Mouse (Mus musculus) lung, adult 2 months (tissue): ENCODE measurements around the gene Hbb-bh1.

ENCODE experiments used
- CTCF ChIP-seq: fragments of 200-500 bp; IDR thresholded peaks from 2 replicates; pipeline ENCODE4 v1.5.1; 2011; ENCODE audit warnings: mild to moderate bottlenecking, low read length, control low read depth; ENCODE audit not compliant: insufficient read depth
- POLR2A ChIP-seq: fragments of 200-500 bp; IDR thresholded peaks from 2 replicates; pipeline ENCODE4 v1.6.1; 2011; ENCODE audit warnings: low read depth, mild to moderate bottlenecking, control low read depth, low read length, borderline replicate concordance; ENCODE audit errors: extremely low read depth

DNA sequence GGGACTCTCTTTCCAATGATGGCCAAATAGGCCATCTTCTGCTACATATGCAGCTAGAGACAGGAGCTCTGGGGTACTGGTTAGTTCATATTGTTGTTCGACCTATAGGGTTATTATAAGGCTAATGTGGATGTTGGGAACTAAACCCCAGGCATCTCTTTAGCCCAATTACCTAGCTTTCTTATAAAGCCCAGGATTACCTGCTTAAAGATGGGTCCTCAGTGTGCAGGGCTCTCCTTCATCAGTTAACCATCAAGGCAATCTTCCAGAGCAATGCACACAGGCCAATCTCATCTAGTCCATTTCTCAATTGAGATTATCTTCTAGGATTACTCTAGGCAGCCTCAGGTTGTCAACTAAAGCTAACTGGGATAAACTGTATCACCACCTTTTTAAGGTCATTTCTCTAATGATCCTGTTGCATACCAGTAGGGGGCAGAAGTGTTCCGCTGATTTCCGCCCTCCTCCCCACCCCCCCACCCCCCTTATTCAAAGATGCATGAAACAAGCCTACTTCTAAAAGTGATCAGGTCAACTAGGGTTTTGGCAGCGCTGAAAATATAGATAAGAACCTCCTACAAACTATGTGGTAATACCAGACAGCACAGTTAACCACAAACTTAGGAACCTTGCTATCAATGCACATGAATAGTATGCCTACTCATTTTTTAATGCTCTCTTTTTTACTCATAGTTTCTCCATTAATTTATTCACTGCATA is 50.1 kb downstream of the Hbb-bh1 start:
- no peak for TF ChIP-seq CTCF
- no peak for TF ChIP-seq POLR2A
